Mouse (Mus musculus) bone marrow macrophage, adult 2 months (primary cell): Measurements from ENCODE around the gene Nudt17.

Experiments used
- CTCF ChIP-seq: IDR thresholded peaks from 2 replicates; pipeline ENCODE4 v1.5.1; 2012; ENCODE audit warnings: low read depth, mild to moderate bottlenecking, low read length, moderate library complexity
- POLR2A ChIP-seq: IDR thresholded peaks from 2 replicates; pipeline ENCODE4 v1.6.1; 2012; ENCODE audit warnings: mild to moderate bottlenecking, low read depth, low read length, borderline replicate concordance

DNA sequence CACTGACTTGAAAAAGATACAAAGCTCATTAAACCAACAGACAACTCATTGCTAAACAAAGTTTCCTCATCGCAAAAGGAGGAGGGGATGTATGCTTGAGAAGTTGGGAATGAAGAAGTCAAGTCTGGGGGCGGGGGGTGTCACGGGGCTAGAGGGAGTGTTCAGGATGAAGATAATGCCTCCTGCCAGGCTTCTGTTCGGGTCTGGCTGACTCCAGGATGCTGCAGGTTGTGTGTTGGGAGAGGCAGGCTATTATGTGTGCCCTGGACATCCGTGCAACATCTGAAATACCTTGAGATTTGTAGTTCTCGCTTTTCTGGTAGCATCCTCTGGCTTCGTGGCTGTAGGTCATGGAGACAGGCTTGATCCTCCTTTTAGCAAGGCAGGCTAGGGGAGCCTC, 29.9 kb downstream of the Nudt17 start:
- no peak for TF ChIP-seq POLR2A
- TF ChIP-seq CTCF = no peak
